Mouse (Mus musculus): ENCODE data around the gene Zdhhc6.

- TF ChIP-seq POLR2A (IDR thresholded peaks at IDR 0.05; ENCODE audit: insufficient read length, low read depth) (no peak), REST (IDR thresholded peaks at IDR 0.05; ENCODE audit: insufficient read depth, insufficient read length) (no peak), MAX (IDR thresholded peaks at IDR 0.05; ENCODE audit: low read depth) (no peak), POLR2AphosphoS2 (IDR thresholded peaks at IDR 0.05; ENCODE audit: insufficient read length, low read depth) (no peak)
Measured at GRCm38 (mm10) chr19:55288974-55289373, 26.9 kb downstream of the Zdhhc6 start.

Measured in myocyte (in vitro differentiated cells).